Mouse (Mus musculus) gastrocnemius, postnatal 25 days (tissue): Measurements from ENCODE around the gene Tex48. TPM values are rescaled to one million over a fixed set of nuclear protein-coding genes. Genes with fewer than 3 reads are reported as not detected.

ENCODE experiments used
- total RNA-seq, 2 experiments: library from RNA; stranded (reverse); gene quantifications; 1 replicate in 1 of 2; 2 replicates in 1 of 2; pipeline ENCODE4 v1.2.3; 2021

The Tex48 gene
- total RNA-seq, 2 experiments from 2014 or later, result not detected

Other genes with a start within 250 kb of the Tex48 start
- 1 to 10 TPM; 1.1 to 1.4 TPM for gene Akna, start 219.1 kb downstream of the Tex48 start, total RNA-seq
- gene Whrn, start 126.4 kb downstream of the Tex48 start, total RNA-seq, result 1 to 10 TPM; 2.1 to 2.6 TPM
- 100 to 1,000 TPM; 203 to 223 TPM for gene Atp6v1g1, start 77.7 kb downstream of the Tex48 start, total RNA-seq
- gene Tmem268, start 63.6 kb downstream of the Tex48 start, total RNA-seq, result 10 to 100 TPM; 10.4 to 12.1 TPM
- gene Gm11213, start 17.2 kb downstream of the Tex48 start, total RNA-seq, result not detected
- gene Gm11214, start 41.0 kb upstream of the Tex48 start, total RNA-seq, result not detected
- under 1 TPM in 1 of 2 experiments, not detected in 1; 0.08 TPM for gene Tnfsf15, start 122.7 kb upstream of the Tex48 start, total RNA-seq
- gene Tnfsf8, start 238.9 kb upstream of the Tex48 start, total RNA-seq, result not detected